Mouse (Mus musculus) lung, adult 2 months (tissue): ENCODE data around the gene Pgghg.

ENCODE experiments used
- CTCF ChIP-seq: fragments of 200-500 bp; IDR thresholded peaks from 2 replicates; pipeline ENCODE4 v1.5.1; 2011; ENCODE audit warnings: mild to moderate bottlenecking, low read length, control low read depth; ENCODE audit not compliant: insufficient read depth
- POLR2A ChIP-seq: fragments of 200-500 bp; IDR thresholded peaks from 2 replicates; pipeline ENCODE4 v1.6.1; 2011; ENCODE audit warnings: low read depth, mild to moderate bottlenecking, control low read depth, low read length, borderline replicate concordance; ENCODE audit errors: extremely low read depth

GRCm38 (mm10) chr7:140899121-140899520 lies 42.1 kb upstream of the Pgghg start:
- TF ChIP-seq POLR2A (no peak), CTCF (no peak)
